Mouse (Mus musculus): Measurements from ENCODE around the gene Iqgap1.

Iqgap1 gene

GRCm38 (mm10) chr7:80670889-80671288, 154.9 kb downstream of the Iqgap1 start:
- DNase-seq (ENCODE audit: low read depth in 2 of 2, low spot score in 2 of 2) = no peak

- no peak for DNase-seq (ENCODE audit: low read depth in 2 of 2, low spot score in 2 of 2)
Observed at GRCm38 (mm10) chr7:80667190-80667589, 158.6 kb downstream of the Iqgap1 start.

GRCm38 (mm10) chr7:80666198-80666915, 159.4 kb downstream of the Iqgap1 start:
- DNase-seq (ENCODE audit: low read depth in 2 of 2, low spot score in 2 of 2) = no peak

Measured in CD8-positive naive resting alpha-beta T cell, adult 2 months (primary cell).